Mouse (Mus musculus) embryo, embryonic 11 days (tissue): ENCODE measurements around the gene Ccdc105.

Source experiments
- DNase-seq: peaks from one replicate; pipeline ENCODE4 v3.0.0-alpha.2; 2015

Ccdc105 gene

GRCm38 (mm10) chr10:78752452-78753191 lies at the start of gene Ccdc105:
Gene Ccdc105 (minus strand): TSS chr10:78753065.
- peak; percentile 95 for DNase-seq

- DNase-seq: no peak
These were observed 48.6 kb upstream of the Ccdc105 start for GRCm38 (mm10) chr10:78801449-78801848.

GRCm38 (mm10) chr10:78790561-78790960 lies 37.7 kb upstream of the Ccdc105 start:
- no peak for DNase-seq

- peak; percentile 89 for DNase-seq
These were observed 34.8 kb upstream of the Ccdc105 start for GRCm38 (mm10) chr10:78787566-78788087.

GRCm38 (mm10) chr10:78779981-78780651 lies 27.3 kb upstream of the Ccdc105 start, which contains the start of gene Slc1a6:
Gene Slc1a6 (plus strand): TSS chr10:78780496.
- peak; percentile 49 for DNase-seq

GRCm38 (mm10) chr10:78779527-78779926 lies 26.7 kb upstream of the Ccdc105 start:
- no peak for DNase-seq

GRCm38 (mm10) chr10:78775830-78776229 lies 23.0 kb upstream of the Ccdc105 start:
- DNase-seq: no peak

- DNase-seq: no peak
These were observed 12.7 kb upstream of the Ccdc105 start for GRCm38 (mm10) chr10:78765570-78765969.

GRCm38 (mm10) chr10:78756021-78756420 lies 3.2 kb upstream of the Ccdc105 start:
- peak; percentile 75 for DNase-seq

GRCm38 (mm10) chr10:78748946-78749345 lies 3.9 kb downstream of the Ccdc105 start:
- DNase-seq: no peak

GRCm38 (mm10) chr10:78748161-78748560 lies 4.7 kb downstream of the Ccdc105 start:
- no peak for DNase-seq

- peak; percentile 73 for DNase-seq
These were observed 5.7 kb downstream of the Ccdc105 start for GRCm38 (mm10) chr10:78747035-78747721.

- DNase-seq: peak; percentile 50
These were observed 7.2 kb downstream of the Ccdc105 start for GRCm38 (mm10) chr10:78745453-78746232.

- no peak for DNase-seq
These were observed 9.1 kb downstream of the Ccdc105 start for GRCm38 (mm10) chr10:78743721-78744120.

- DNase-seq: no peak
These were observed 13.0 kb downstream of the Ccdc105 start for GRCm38 (mm10) chr10:78739821-78740220.

- DNase-seq: no peak
These were observed 25.0 kb downstream of the Ccdc105 start for GRCm38 (mm10) chr10:78727876-78728275.

- DNase-seq: no peak
These were observed 25.8 kb downstream of the Ccdc105 start for GRCm38 (mm10) chr10:78727035-78727434.

- no peak for DNase-seq
These were observed 29.4 kb downstream of the Ccdc105 start for GRCm38 (mm10) chr10:78723416-78723815.

- no peak for DNase-seq
These were observed 30.2 kb downstream of the Ccdc105 start for GRCm38 (mm10) chr10:78722654-78723053.

GRCm38 (mm10) chr10:78722036-78722435 lies 30.8 kb downstream of the Ccdc105 start:
- DNase-seq: no peak

GRCm38 (mm10) chr10:78718056-78718455 lies 34.8 kb downstream of the Ccdc105 start, which contains the start of gene Casp14:
Gene Casp14 (minus strand): TSS chr10:78718294.
- no peak for DNase-seq

- no peak for DNase-seq
These were observed 36.6 kb downstream of the Ccdc105 start for GRCm38 (mm10) chr10:78716231-78716630.
